Mouse (Mus musculus) neural tube, embryonic 12.5 days (tissue): ENCODE measurements around the gene Snx21. TPM values are rescaled to one million over a fixed set of nuclear protein-coding genes. Genes with fewer than 3 reads are reported as not detected.
A peak's percentile ranks its signal among the peaks of the same experiment; 100 is the strongest.

Source experiments
- ATAC-seq: fragments of 200-750 bp; cut with Nextera tagmentation; 2 replicates; pipeline ENCODE4 v1.8.0; 2017; ENCODE audit warnings: low read depth, mild to moderate bottlenecking, moderate TSS enrichment, moderate library complexity; ENCODE audit not compliant: low FRiP score
- H3K27ac ChIP-seq: fragments of 300-500 bp; sonication (generic); 2 replicates; pipeline ENCODE4 v1.5.1; 2016
- H3K27me3 ChIP-seq: fragments of 300-500 bp; sonication (generic); replicated peaks from 2 replicates; pipeline ENCODE4 v1.6.1; 2016; ENCODE audit warnings: mild to moderate bottlenecking
- H3K36me3 ChIP-seq: fragments of 300-500 bp; sonication (generic); 2 replicates; pipeline ENCODE4 v1.6.1; 2016; ENCODE audit warnings: mild to moderate bottlenecking
- H3K4me1 ChIP-seq: fragments of 300-500 bp; sonication (generic); 2 replicates; pipeline ENCODE4 v1.6.1; 2016
- H3K4me2 ChIP-seq: fragments of 300-500 bp; sonication (generic); replicated peaks from 2 replicates; pipeline ENCODE4 v1.6.1; 2016; ENCODE audit warnings: mild to moderate bottlenecking
- H3K4me3 ChIP-seq: fragments of 300-500 bp; sonication (generic); 2 replicates; pipeline ENCODE4 v1.5.1; 2016
- H3K9ac ChIP-seq: fragments of 300-500 bp; sonication (generic); 2 replicates; pipeline ENCODE4 v1.6.1; 2016; ENCODE audit warnings: mild to moderate bottlenecking
- H3K9me3 ChIP-seq: fragments of 300-500 bp; sonication (generic); 2 replicates; pipeline ENCODE4 v1.6.1; 2016; ENCODE audit warnings: mild to moderate bottlenecking
- WGBS: fragments of 180-500 bp; shearing (Covaris S2); methylation state at CpG from one replicate; pipeline ENCODE4 v1.1.7; 2016; 5-methylcytosine and 5-hydroxymethylcytosine counted together
- polyA plus RNA-seq: library from polyadenylated mRNA; unstranded; fragments of >200 nt; fragmentation: Nextera tagmentation; extraction: Ambion mirVana; gene quantifications from 2 replicates; pipeline ENCODE4 v1.2.1, GENCODE M21; 2016

Gene Snx21
- polyA plus RNA-seq, 1 experiment from 2014 or later, result 15.6 TPM

DNA sequence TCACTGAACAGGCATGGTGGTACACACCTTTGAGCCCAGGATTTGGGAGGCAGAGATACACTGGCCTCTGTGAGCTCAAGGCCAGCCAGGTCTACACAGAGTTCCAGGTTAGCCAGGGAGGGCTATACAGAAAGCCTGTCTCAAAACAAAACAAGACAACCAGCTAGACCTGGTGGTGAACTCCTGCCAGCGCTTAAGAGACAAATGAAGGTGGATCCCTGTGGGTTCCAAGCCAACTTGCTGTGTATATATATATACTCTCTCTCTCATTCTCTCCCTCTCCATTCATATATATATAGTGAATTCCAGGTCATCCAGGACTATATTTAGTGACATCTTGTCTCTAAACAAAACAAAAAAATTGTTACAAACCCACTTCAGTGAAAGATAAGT, 18.3 kb downstream of the Snx21 start:
- no peaks in the 10 kb centered on the region for H3K27me3 ChIP-seq
- WGBS, result 46% methylated on average over 1 of the region's 1 CpGs
- peak overlapping the region; percentile 81 for H3K4me2 ChIP-seq
- no peaks in the 10 kb centered on the region for H3K9me3 ChIP-seq
- H3K36me3 ChIP-seq, result peaks cover 19% of the 10 kb centered on the region
- peak overlapping the region; percentile 59 for H3K4me3 ChIP-seq
- no peak for ATAC-seq
- peak overlapping the region; percentile 71 for H3K9ac ChIP-seq
- no peak overlapping the region for H3K27ac ChIP-seq
- peaks cover 17% of the 10 kb centered on the region for H3K4me1 ChIP-seq

DNA sequence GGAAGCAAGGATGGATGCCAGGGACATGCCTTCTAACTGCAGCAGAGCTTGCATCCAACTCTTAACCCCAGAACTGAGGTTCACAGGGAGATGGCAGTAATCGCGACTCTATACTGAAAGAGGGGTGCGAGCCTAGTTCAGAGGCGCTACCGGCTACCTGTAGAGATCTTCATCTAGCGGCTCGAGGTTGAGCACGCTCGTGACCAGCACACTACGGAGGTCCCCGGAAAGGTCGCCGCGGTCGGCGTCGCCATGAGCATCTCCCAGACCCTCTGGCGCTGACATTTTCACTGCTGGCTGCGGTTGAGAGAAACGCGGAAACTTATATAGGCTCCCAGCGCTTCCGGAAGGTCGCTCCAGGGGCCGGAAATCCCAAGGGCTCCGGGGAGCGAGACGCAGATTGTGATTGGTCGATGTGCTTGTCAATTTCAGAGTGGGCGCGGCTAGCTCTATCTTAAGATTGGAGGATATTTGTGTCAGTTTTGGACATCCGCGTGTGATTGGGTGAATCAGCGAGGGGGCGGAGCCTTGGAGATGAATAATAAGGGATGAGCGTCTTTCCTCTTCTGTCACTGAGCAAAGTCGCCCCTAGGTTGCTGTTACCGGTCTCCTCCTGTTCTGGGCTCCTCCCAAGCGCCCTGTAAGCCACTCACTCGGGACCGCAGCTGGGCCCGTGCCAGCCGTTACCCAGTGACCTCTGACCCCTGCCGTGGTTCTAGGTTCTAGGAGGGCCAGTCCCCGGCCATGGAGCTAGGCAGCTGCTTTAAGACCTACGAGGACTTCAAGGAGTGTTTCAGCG, 19.1 kb downstream of the Snx21 start, which contains the start of the genes Acot8 and Zswim3:
Acot8 (minus strand) TSS at position 350 of the 799 bp plus-strand sequence.
Zswim3 (plus strand) TSS at position 566 of the 799 bp plus-strand sequence.
- ATAC-seq, result peak; percentile 96
- peaks cover 16% of the 10 kb centered on the region for H3K36me3 ChIP-seq
- peaks cover 17% of the 10 kb centered on the region for H3K4me1 ChIP-seq
- H3K4me2 ChIP-seq, result peak within 1 kb of the TSS; percentile 81
- H3K9ac ChIP-seq, result peak within 1 kb of the TSS; percentile 71
- WGBS, result under 1% methylated on average over 47 of the region's 47 CpGs
- H3K9me3 ChIP-seq, result no peaks in the 10 kb centered on the region
- H3K4me3 ChIP-seq, result peak within 1 kb of the TSS; percentile 59
- peak within 1 kb of the TSS; percentile 47; the same call in 1 of the 2 replicates for H3K27ac ChIP-seq
- no peaks in the 10 kb centered on the region for H3K27me3 ChIP-seq

DNA sequence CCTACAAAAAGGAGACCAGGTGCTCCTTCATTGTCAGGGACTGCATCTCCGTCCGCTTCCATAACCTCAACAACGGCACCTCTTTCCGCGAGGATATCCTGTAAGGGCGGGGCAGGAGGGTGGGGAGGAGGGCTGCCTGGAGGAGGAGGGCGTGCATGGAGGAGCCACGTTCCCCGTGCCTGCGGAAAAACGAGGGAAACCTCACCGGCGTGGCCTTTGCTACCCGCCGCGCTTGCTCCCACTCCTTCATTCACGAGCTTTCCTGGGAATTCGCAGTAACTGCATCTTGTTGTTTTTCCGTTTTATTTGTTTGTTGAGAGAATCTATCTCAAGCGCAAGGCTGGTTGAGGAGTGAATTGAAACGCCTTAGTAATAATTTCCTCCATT, 19.7 kb downstream of the Snx21 start:
- 2% methylated on average over 21 of the region's 21 CpGs for WGBS
- H3K4me2 ChIP-seq, result peak overlapping the region; percentile 77
- peak overlapping the region; percentile 59 for H3K4me3 ChIP-seq
- no peaks in the 10 kb centered on the region for H3K27me3 ChIP-seq
- H3K9ac ChIP-seq, result peak overlapping the region; percentile 69
- 0 out of 2 replicates have a peak overlapping the region, but pooled peaks have one; percentile 47 for H3K27ac ChIP-seq
- ATAC-seq, result peak; percentile 71
- H3K36me3 ChIP-seq, result peaks cover 14% of the 10 kb centered on the region
- H3K9me3 ChIP-seq, result no peaks in the 10 kb centered on the region
- peaks cover 17% of the 10 kb centered on the region for H3K4me1 ChIP-seq

DNA sequence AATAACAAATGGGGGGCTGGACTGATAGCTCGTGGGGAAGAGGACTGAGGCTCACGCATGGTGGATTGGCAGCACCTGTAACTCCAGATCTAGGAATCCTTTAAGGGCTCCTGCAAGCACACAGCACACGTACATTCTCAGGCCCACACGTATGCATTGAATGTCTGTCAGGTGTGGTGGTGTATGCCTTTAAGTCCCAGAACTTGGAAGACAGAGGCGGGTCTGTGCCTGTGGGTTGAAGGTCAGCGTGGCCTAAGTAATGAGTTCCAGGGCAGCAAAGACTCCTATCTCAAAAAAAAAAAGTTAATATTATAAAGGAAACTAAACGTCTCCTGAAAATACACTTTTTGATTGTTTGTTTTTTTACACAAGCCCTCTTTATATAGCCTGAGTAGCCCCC, 21.0 kb downstream of the Snx21 start:
- no peak for ATAC-seq
- H3K9ac ChIP-seq, result no peak overlapping the region
- WGBS, result 82% methylated on average over 7 of the region's 7 CpGs
- H3K27me3 ChIP-seq, result no peaks in the 10 kb centered on the region
- peaks cover 17% of the 10 kb centered on the region for H3K4me1 ChIP-seq
- peaks cover 8% of the 10 kb centered on the region; the same call in 1 of the 2 replicates for H3K36me3 ChIP-seq
- no peaks in the 10 kb centered on the region for H3K9me3 ChIP-seq
- H3K4me2 ChIP-seq, result peak overlapping the region; percentile 77; the same call in 1 of the 2 replicates
- no peak overlapping the region for H3K27ac ChIP-seq
- no peak overlapping the region for H3K4me3 ChIP-seq

DNA sequence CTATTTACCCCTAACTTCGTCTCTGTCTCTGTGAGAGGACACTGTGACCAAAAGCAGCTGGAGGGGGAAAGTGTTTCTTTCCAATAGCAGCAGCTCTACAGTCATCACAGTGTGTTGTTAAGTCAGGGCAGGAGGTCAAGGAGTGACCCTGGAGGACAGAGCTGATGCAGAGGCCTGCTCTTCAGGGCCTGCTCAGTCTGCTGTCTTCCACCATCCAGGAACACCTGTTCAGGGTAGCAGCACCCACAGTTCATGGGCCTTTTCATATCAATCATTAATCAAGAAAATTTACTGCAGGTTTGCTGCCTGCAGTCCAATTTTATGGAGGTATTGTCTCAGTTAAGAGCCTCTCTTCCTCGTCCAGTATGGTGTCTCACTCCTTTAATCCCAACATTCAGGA, 27.9 kb downstream of the Snx21 start:
- Histone ChIP-seq H3K4me1 (no peaks in the 10 kb centered on the region), H3K4me3 (no peak overlapping the region), H3K27ac (no peak overlapping the region), H3K9me3 (no peaks in the 10 kb centered on the region), H3K36me3 (peaks cover 5% of the 10 kb centered on the region; the same call in 1 of the 2 replicates), H3K27me3 (no peaks in the 10 kb centered on the region), H3K4me2 (no peak overlapping the region), H3K9ac (no peak overlapping the region)
- ATAC-seq, result no peak
- 55% methylated on average over 2 of the region's 2 CpGs for WGBS

DNA sequence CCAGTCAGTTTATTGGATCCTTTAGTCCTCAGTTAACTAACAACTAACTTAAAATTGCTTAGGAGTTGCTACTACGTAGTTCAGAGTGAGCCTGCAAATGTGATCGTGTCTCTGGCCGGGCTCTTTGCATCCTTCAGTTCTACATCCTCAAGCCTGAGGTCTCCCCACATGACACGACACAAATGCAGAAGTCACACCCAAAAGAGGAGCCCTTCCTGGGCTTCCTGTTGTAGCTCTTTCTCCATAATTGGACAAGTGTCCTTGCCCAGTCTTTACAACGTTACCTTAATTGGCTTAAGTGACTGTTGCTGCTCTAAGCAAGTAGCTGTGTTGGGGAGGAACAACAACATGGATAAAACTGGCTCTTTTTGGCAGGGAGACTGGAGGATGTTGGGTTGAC, 29.7 kb downstream of the Snx21 start:
- no peak overlapping the region for H3K4me2 ChIP-seq
- H3K36me3 ChIP-seq, result peaks cover 6% of the 10 kb centered on the region
- WGBS, result 92% methylated on average over 5 of the region's 5 CpGs
- H3K9ac ChIP-seq, result no peak overlapping the region
- H3K27me3 ChIP-seq, result no peaks in the 10 kb centered on the region
- H3K4me1 ChIP-seq, result no peaks in the 10 kb centered on the region
- no peak for ATAC-seq
- H3K9me3 ChIP-seq, result no peaks in the 10 kb centered on the region
- no peak overlapping the region for H3K27ac ChIP-seq
- H3K4me3 ChIP-seq, result no peak overlapping the region

DNA sequence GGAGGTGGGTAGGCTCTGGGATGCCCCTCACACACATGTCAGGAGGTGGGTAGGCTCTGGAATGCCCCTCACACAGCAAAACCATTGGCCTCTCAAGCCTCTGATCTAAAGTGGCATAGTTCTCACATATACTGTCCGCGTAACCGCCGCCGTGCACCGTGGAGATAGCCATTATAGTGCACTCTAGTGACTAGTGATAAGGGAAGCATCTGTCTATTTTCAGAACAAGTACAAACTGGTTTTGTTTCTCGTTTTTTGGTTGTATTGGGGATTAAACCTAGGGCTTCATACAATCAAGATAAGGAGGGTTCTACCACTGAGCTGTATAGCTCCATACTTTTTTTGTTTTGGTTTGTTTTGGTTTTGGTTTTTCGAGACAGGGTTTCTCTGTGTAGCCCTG, 30.2 kb downstream of the Snx21 start:
- Histone ChIP-seq H3K4me2 (no peak overlapping the region), H3K27ac (no peak overlapping the region), H3K4me1 (no peaks in the 10 kb centered on the region), H3K4me3 (no peak overlapping the region), H3K9ac (no peak overlapping the region), H3K36me3 (peaks cover 11% of the 10 kb centered on the region), H3K9me3 (no peaks in the 10 kb centered on the region), H3K27me3 (no peaks in the 10 kb centered on the region)
- WGBS, result 90% methylated on average over 8 of the region's 8 CpGs
- no peak for ATAC-seq

DNA sequence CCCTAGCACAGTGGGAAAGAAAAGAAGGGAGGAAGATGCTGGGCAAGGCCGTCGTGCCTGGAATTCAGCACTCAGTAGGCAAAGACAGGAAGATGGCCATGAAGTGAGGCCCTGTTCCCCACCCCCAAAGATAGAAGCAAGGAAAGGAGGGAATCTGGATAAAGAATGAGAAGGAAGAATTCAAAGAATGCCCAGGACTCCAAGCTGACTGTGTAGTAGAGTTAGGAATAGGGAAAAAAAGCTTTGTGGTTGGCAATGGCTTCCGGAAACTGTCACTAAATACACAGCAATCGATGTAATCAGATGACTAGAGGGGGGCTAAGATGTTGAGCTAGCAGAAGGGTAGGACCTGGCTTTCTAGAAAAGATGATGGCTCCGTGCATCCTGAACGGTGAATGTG, 31.6 kb downstream of the Snx21 start:
- Histone ChIP-seq H3K9me3 (no peaks in the 10 kb centered on the region), H3K27ac (no peak overlapping the region), H3K36me3 (peaks cover 20% of the 10 kb centered on the region), H3K4me2 (no peak overlapping the region), H3K27me3 (no peaks in the 10 kb centered on the region), H3K4me3 (no peak overlapping the region), H3K9ac (no peak overlapping the region), H3K4me1 (peaks cover 1% of the 10 kb centered on the region; the same call in 1 of the 2 replicates)
- no peak for ATAC-seq
- 85% methylated on average over 6 of the region's 6 CpGs for WGBS

DNA sequence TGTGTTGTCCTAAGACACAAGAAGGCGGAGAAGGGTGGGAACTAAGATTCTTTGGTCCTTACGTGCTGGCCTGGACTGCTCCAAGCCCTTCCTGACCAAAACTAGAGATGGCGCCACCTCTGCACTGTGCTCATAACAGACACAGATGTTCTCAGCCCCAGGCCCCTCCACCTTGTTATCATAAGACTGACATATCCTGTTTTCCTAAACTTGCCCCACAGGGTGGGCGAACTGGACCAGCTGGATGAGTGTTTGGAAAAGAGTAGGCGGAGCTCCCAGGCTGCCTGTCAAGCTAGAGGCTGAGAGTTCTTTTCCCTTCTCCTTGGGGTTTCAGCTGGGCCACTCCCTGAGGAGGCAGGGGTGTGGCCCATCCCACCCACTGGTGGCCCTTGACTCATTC, 32.1 kb downstream of the Snx21 start:
- no peak for ATAC-seq
- Histone ChIP-seq H3K36me3 (peaks cover 20% of the 10 kb centered on the region), H3K27me3 (no peaks in the 10 kb centered on the region), H3K27ac (no peak overlapping the region), H3K9me3 (no peaks in the 10 kb centered on the region), H3K4me1 (peaks cover 5% of the 10 kb centered on the region; the same call in 1 of the 2 replicates), H3K9ac (no peak overlapping the region), H3K4me3 (no peak overlapping the region), H3K4me2 (no peak overlapping the region)
- 78% methylated on average over 5 of the region's 5 CpGs for WGBS

DNA sequence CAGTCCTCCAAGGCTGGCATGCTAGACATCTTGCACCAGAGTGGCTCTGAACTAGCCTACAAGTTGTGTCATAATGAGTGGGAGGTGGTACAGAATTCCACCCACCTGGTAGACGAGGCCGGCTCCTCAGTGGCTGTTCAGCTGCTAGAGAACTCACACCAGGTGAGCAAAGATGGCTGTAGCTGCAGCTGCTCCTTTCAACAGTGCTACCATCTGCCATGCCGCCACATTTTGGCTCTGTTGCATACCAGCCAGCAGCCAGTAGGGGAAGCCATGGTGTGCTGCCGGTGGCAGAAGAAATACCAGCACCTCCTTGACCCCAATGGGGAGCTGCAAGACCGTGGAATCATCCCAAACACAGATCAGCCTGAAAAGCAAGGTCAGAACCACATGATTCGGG, 35.4 kb downstream of the Snx21 start:
- H3K27me3 ChIP-seq, result no peaks in the 10 kb centered on the region
- no peak for ATAC-seq
- 87% methylated on average over 6 of the region's 6 CpGs for WGBS
- no peak overlapping the region for H3K4me2 ChIP-seq
- no peaks in the 10 kb centered on the region for H3K9me3 ChIP-seq
- H3K9ac ChIP-seq, result no peak overlapping the region
- peaks cover 34% of the 10 kb centered on the region for H3K36me3 ChIP-seq
- no peak overlapping the region for H3K4me3 ChIP-seq
- H3K27ac ChIP-seq, result no peak overlapping the region
- peaks cover 5% of the 10 kb centered on the region; the same call in 1 of the 2 replicates for H3K4me1 ChIP-seq

DNA sequence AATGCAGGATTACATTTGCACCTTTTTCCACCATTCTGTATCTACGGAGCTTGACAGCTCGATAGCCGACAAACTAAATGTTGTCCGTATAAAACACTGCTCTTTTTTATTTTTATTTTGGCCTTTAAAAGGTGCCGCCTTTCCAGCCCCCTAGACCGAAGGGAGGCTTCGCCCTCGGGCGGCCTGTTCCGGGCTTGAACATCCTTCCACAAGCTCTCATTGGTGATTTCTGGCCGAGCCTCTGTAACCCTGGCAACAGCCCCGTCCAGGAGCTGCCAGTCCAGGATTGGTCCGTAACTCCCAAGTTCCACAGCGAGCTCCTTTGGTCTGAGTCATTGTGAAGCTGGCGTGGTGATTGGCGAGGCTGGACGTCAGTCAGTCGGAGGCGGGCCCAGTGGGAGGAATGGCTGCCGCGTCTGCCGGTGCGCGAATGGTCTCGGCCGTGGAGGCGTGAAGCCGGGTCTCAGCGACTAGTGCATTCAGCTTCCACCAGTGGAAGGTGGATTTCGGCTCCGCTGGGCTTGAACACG, 37.1 kb downstream of the Snx21 start, which contains the start of gene Zswim1:
Zswim1 (plus strand) TSS at position 51 of the 530 bp plus-strand sequence.
- H3K4me2 ChIP-seq, result peak within 1 kb of the TSS; percentile 67
- no peaks in the 10 kb centered on the region for H3K27me3 ChIP-seq
- H3K27ac ChIP-seq, result peak within 1 kb of the TSS; percentile 68
- H3K4me3 ChIP-seq, result peak within 1 kb of the TSS; percentile 69
- H3K9ac ChIP-seq, result peak within 1 kb of the TSS; percentile 68
- peaks cover 5% of the 10 kb centered on the region; the same call in 1 of the 2 replicates for H3K4me1 ChIP-seq
- H3K9me3 ChIP-seq, result no peaks in the 10 kb centered on the region
- WGBS, result 2% methylated on average over 32 of the region's 32 CpGs
- peaks cover 51% of the 10 kb centered on the region for H3K36me3 ChIP-seq
- peak; percentile 99 for ATAC-seq

DNA sequence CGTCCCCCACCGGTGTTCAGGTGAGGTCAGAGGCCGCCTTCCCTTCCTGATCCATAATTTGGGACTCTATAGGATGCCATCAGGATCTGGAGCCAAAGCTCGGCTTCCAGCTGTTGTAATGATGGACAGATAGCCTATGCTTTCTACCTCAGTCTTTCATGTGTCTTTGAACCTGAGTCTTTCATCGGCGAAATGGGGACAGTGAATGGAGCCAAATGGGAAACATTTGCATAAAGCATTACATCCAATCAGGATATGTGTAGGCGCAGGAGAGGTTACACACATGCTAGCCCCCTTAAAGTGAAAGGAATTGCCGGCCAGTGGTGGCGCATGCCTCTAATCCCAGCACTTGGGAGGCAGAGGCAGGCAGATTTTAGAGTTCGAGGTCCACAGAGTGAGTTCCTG, 37.6 kb downstream of the Snx21 start:
- Histone ChIP-seq H3K4me3 (peak overlapping the region; percentile 69), H3K9me3 (no peaks in the 10 kb centered on the region), H3K27ac (peak overlapping the region; percentile 68), H3K36me3 (peaks cover 56% of the 10 kb centered on the region), H3K4me2 (peak overlapping the region; percentile 67), H3K4me1 (peaks cover 5% of the 10 kb centered on the region; the same call in 1 of the 2 replicates), H3K9ac (peak overlapping the region; percentile 68), H3K27me3 (no peaks in the 10 kb centered on the region)
- WGBS, result 4% methylated on average over 10 of the region's 10 CpGs
- ATAC-seq, result peak; percentile 80
